ENCODE assay signal across 40 mouse cellular contexts in the genomic region with DNA sequence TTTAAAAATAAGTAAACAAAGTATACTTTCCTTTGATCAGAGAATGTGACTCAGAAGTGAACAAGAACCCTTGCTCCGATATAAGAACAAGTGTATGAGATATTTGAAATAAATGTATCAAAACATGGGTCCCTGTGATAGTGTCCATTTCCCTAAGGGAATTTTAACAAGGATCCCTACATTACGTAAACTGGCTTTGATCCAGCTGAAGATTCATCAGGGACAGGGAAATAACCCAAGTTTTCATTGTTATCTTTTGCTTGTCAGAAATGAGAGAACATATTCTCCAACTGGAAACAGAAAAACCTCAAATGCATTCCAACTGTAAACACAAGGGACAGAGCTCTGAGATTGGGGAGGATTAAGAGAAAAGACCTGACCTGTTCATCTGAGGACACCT. TPM values are rescaled to one million over a fixed set of nuclear protein-coding genes. Genes with fewer than 3 reads are reported as not detected.
"Had no signal": no experiment of that assay in that cellular context is flagged by ENCODE, and none has a peak within 500 bp of the region (broad histone marks: within the 10 kb centered on the region; RNA-seq: fewer than 3 reads in every experiment).

A gene (plus strand): TSS at position 301 of the 400 bp plus-strand sequence.

- H3K36me3 ChIP-seq: heart, embryonic 10.5 days; heart, embryonic 12.5 days; hindbrain, embryonic 13.5 days; limb, embryonic 13.5 days; limb, embryonic 15.5 days; liver, embryonic 12.5 days had no signal

- ATAC-seq: hindbrain, embryonic 16.5 days; intestine, embryonic 16.5 days; liver, embryonic 12.5 days had no signal

- H3K4me1 ChIP-seq: heart, embryonic 10.5 days; heart, embryonic 12.5 days; hindbrain, embryonic 13.5 days; limb, embryonic 13.5 days; limb, embryonic 15.5 days; liver, embryonic 12.5 days had no signal

- H3K9me3 ChIP-seq: heart, embryonic 10.5 days; limb, embryonic 13.5 days; limb, embryonic 15.5 days; liver, embryonic 12.5 days had no signal

- H3K4me2 ChIP-seq: heart, embryonic 12.5 days; hindbrain, embryonic 13.5 days; limb, embryonic 13.5 days; limb, embryonic 15.5 days; liver, embryonic 12.5 days had no signal

- H3K9ac ChIP-seq: heart, embryonic 12.5 days; hindbrain, embryonic 13.5 days; limb, embryonic 13.5 days; limb, embryonic 15.5 days; liver, embryonic 12.5 days had no signal

- H3K27ac ChIP-seq: heart, adult 2 months; heart, embryonic 10.5 days; hindbrain, embryonic 13.5 days; layer of hippocampus, adult 2 months; limb, embryonic 13.5 days; limb, embryonic 15.5 days; liver, embryonic 12.5 days had no signal

- H3K4me3 ChIP-seq: heart, adult 2 months; heart, embryonic 10.5 days; heart, embryonic 12.5 days; hindbrain, embryonic 13.5 days; layer of hippocampus, adult 2 months; limb, embryonic 13.5 days; limb, embryonic 15.5 days; liver, embryonic 12.5 days had no signal

- DNase-seq: gastrocnemius, postnatal 14 days; gastrocnemius, postnatal 36 days; heart, adult 11 months; heart, adult 2 months; kidney, adult 11 months; kidney, adult 2 months; kidney, postnatal 10 days; kidney, postnatal 25 days; kidney, postnatal 4 days; layer of hippocampus, adult 9-11 months; layer of hippocampus, postnatal 36 days; left cerebral cortex, postnatal 4 days had no signal

- H3K27me3 ChIP-seq: heart, embryonic 12.5 days; hindbrain, embryonic 13.5 days; limb, embryonic 13.5 days; limb, embryonic 15.5 days; liver, embryonic 12.5 days had no signal

RNA-seq across cellular contexts. Expression of the gene that starts here (rescaled TPM):
- total RNA-seq: gastrocnemius, adult 18-20 months; gastrocnemius, adult 8-10 months; gastrocnemius, postnatal 14 days; gastrocnemius, postnatal 36 days; heart, adult 2 months; heart, postnatal 10 days; heart, postnatal 25 days; hematopoietic stem cell, adult 5-6 weeks; layer of hippocampus, adult 2 months; layer of hippocampus, postnatal 14 days; layer of hippocampus, postnatal 36 days; left cerebral cortex, adult 18-20 months; left cerebral cortex, adult 8-10 months; left cerebral cortex, postnatal 10 days; left cerebral cortex, postnatal 25 days; left cerebral cortex, postnatal 4 days; liver, adult 2 months had no signal
- polyA plus RNA-seq: gonadal fat pad, adult 2 months; heart, adult 2 months; heart, embryonic 10.5 days; heart, embryonic 12.5 days; heart, embryonic 14.5 days; heart, embryonic 16.5 days; hindbrain, embryonic 11.5 days; hindbrain, embryonic 13.5 days; hindbrain, embryonic 16.5 days; intestine, embryonic 14.5 days; intestine, embryonic 16.5 days; kidney, adult 2 months; kidney, embryonic 14.5 days; kidney, embryonic 16.5 days; limb, embryonic 11.5 days; limb, embryonic 13.5 days; limb, embryonic 15.5 days; liver, adult 2 months; liver, embryonic 12.5 days had no signal
